ENCODE assay signal across 9 mouse cellular contexts in the genomic region with DNA sequence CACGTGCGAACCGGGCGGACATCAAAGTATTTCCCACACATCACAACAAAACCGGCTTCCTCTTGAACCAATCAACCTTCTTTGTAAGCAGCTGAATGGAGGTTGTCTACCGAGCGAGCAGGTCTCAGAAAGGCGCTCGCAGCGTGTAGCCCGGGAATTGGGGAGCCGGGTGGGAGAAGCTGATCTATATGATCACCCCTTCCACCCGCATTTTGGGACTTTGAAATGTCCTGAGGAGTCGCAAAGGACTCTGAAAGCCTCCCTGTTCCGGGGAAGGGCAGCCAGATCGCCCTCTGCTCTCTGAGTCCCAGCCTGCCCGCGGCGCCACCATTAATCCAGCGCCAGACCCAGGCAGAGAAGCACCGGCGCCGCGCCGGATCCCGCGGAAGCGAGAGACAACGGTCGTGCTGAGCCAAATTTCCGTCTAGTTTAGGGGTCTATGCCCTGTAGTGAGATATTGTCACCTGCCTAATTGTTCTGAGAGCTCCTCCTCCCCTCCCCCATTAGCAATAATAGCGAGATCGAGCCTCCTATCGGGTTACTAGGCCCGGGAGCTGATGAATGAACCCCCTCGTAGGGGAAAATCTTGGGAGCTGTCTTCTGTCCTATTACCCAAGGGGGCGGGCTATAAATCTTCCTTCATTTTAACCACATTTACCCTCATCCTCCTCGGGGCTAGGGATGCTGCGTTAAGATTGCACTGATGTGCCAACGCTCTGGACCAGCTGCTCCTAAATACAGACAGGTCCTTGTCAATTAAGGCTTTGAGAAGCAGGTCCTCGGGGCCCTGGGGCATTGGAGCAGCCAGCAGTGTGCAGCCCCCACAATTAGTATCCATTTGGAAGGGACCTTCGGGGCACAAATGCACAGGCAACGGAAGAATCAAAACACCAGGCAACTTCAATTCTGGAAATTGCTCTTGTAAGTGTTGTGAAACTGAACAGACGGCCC. TPM values are rescaled to one million over a fixed set of nuclear protein-coding genes. Genes with fewer than 3 reads are reported as not detected.
DNase-seq lines count a peak whose midpoint lies in the region; ATAC-seq and TF ChIP-seq lines count a peak whose summit lies in the region.
"Had no signal": no experiment of that assay in that cellular context is flagged by ENCODE, and none has a peak within 500 bp of the region (broad histone marks: within the 10 kb centered on the region; RNA-seq: fewer than 3 reads in every experiment).

No protein-coding gene starts in this region.

- ATAC-seq in common myeloid progenitor, adult 5-6 weeks (replicated peaks; ENCODE audit: low read depth, poor library complexity, severe bottlenecking), result peak; percentile 52
- peak; percentile 87 for ATAC-seq in hindbrain, embryonic 12.5 days (ENCODE audit: low FRiP score)
- ATAC-seq in liver, postnatal 0 days, result no peak
- ATAC-seq in granulocyte monocyte progenitor cell, adult 5-6 weeks (replicated peaks; ENCODE audit: poor library complexity, severe bottlenecking), result no peak; the same call in 1 of the 2 replicates

- peak overlapping the region; percentile 20 for H3K4me3 ChIP-seq in hindbrain, embryonic 12.5 days
- H3K4me3 ChIP-seq in liver, postnatal 0 days (ENCODE audit: low read depth, low read length), result peak overlapping the region; percentile 15; the same call in 1 of the 2 replicates

- no peaks in the 10 kb centered on the region for H3K36me3 ChIP-seq in hindbrain, embryonic 12.5 days
- H3K36me3 ChIP-seq in liver, postnatal 0 days (replicated peaks; ENCODE audit: insufficient read depth, low read length), result no peaks in the 10 kb centered on the region

- no peak for TF ChIP-seq CTCF in liver, postnatal 0 days (IDR thresholded peaks at IDR 0.05; ENCODE audit: low read depth)

- TF ChIP-seq EP300 in liver, postnatal 0 days (IDR thresholded peaks at IDR 0.05; ENCODE audit: low read depth), result no peak

- peaks cover 98% of the 10 kb centered on the region for H3K27me3 ChIP-seq in hindbrain, embryonic 12.5 days
- H3K27me3 ChIP-seq in liver, postnatal 0 days (ENCODE audit: insufficient read depth, low read length), result peaks cover 87% of the 10 kb centered on the region

- no peaks in the 10 kb centered on the region; the same call in none of the 2 replicates for H3K9me3 ChIP-seq in hindbrain, embryonic 12.5 days (replicated peaks)
- peaks cover 11% of the 10 kb centered on the region for H3K9me3 ChIP-seq in liver, postnatal 0 days (ENCODE audit: low read length)

- peak overlapping the region; percentile 45 for H3K4me2 ChIP-seq in hindbrain, embryonic 12.5 days (replicated peaks)
- H3K4me2 ChIP-seq in liver, postnatal 0 days (ENCODE audit: low read depth, low read length), result peak overlapping the region; percentile 48

- DNase-seq in cerebellum, postnatal 25 days, result peak; percentile 28
- no peak for DNase-seq in cerebellum, adult 11 months
- no peak for DNase-seq in liver, postnatal 0 days
- no peak for DNase-seq in frontal cortex, postnatal 10 days (ENCODE audit: low spot score in 2 of 2)
- DNase-seq in urinary bladder, postnatal 10 days (ENCODE audit: low spot score), result no peak

- H3K9ac ChIP-seq in hindbrain, embryonic 12.5 days, result no peak overlapping the region
- H3K9ac ChIP-seq in liver, postnatal 0 days (replicated peaks), result peak overlapping the region; percentile 34

- H3K27ac ChIP-seq in hindbrain, embryonic 12.5 days, result peak overlapping the region; percentile 46; the same call in 1 of the 2 replicates
- no peak overlapping the region for H3K27ac ChIP-seq in liver, postnatal 0 days (ENCODE audit: low read depth)
- H3K27ac ChIP-seq: macrophage had no signal

- under 1% methylated on average over 43 of the region's 44 CpGs for WGBS in hindbrain, embryonic 12.5 days
- 2% methylated on average over 44 of the region's 44 CpGs for WGBS in liver, postnatal 0 days (ENCODE audit: insufficient replicate concordance)

- H3K4me1 ChIP-seq in hindbrain, embryonic 12.5 days, result peaks cover 17% of the 10 kb centered on the region; the same call in 1 of the 2 replicates
- H3K4me1 ChIP-seq in liver, postnatal 0 days (ENCODE audit: insufficient read depth), result no peaks in the 10 kb centered on the region; the same call in 1 of the 2 replicates

RNA-seq across cellular contexts. Expression of a gene that starts 37.6 kb away (rescaled TPM):
- 35.6 and 56.3 TPM in 2 replicates for total RNA-seq in common myeloid progenitor, adult 5-6 weeks (2017)
- 93.2 and 106 TPM in 2 replicates for polyA plus RNA-seq in hindbrain, embryonic 12.5 days (2016; fragmentation: Nextera tagmentation; extraction: Ambion mirVana)
- polyA plus RNA-seq in liver, postnatal 0 days (2015; fragmentation: Nextera tagmentation; extraction: Ambion mirVana), result 86.4 and 90.0 TPM in 2 replicates
- 85.7 and 101 TPM in 2 replicates for total RNA-seq in granulocyte monocyte progenitor cell, adult 5-6 weeks (2014; fragmentation: Nextera tagmentation)
- 48.8 and 55.6 TPM in 2 replicates for total RNA-seq in granulocyte monocyte progenitor cell, adult 5-6 weeks (2017)

Comparison
In these comparisons a context has a peak if more than half of its experiments do, and no peak if none do; other contexts are left out.
1. DNase-seq: peak in cerebellum, postnatal 25 days (2 of 2); none in cerebellum, adult 11 months (single experiment), liver, postnatal 0 days (single experiment), frontal cortex, postnatal 10 days (0 of 2) and urinary bladder, postnatal 10 days (single experiment).
2. ATAC-seq: peak in common myeloid progenitor, adult 5-6 weeks (single experiment) and hindbrain, embryonic 12.5 days (single experiment); none in liver, postnatal 0 days (single experiment) and granulocyte monocyte progenitor cell, adult 5-6 weeks (single experiment).